Comparison of ENCODE assay signal across 31 mouse cellular contexts in the genomic region with DNA sequence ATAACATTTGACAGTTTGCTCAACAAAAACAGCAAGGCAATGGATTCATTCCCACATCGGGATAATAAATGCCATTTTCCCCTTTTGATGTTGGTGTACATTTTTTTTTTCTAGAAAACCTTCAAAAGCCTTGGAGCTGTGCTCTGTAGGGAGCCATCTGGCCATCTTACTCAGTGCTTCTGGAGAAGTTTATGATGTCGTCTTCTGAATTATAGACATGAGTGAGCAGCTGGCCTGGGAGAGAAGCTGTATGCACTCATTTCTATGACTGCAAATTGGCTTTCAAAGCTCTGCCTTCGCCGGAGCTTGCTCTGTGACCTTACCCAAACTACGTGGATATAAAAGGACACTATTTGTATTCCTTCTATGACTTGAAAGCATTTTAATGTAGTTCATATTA. TPM values are rescaled to one million over a fixed set of nuclear protein-coding genes. Genes with fewer than 3 reads are reported as not detected.
DNase-seq lines count a peak whose midpoint lies in the region; ATAC-seq lines count a peak whose summit lies in the region.
"Had no signal": no experiment of that assay in that cellular context is flagged by ENCODE, and none has a peak within 500 bp of the region (broad histone marks: within the 10 kb centered on the region; RNA-seq: fewer than 3 reads in every experiment).

No protein-coding gene starts in this region.

- H3K9me3 ChIP-seq in hindbrain, embryonic 13.5 days = no peaks in the 10 kb centered on the region
- H3K9me3 ChIP-seq in hindbrain, embryonic 10.5 days = no peaks in the 10 kb centered on the region
- no peaks in the 10 kb centered on the region for H3K9me3 ChIP-seq in neural tube, embryonic 14.5 days (ENCODE audit: control insufficient read depth, low read length)
- H3K9me3 ChIP-seq: embryonic facial prominence, embryonic 13.5 days; forebrain, embryonic 10.5 days; hindbrain, embryonic 15.5 days; liver, embryonic 12.5 days; stomach, embryonic 15.5 days had no signal

- H3K36me3 ChIP-seq in hindbrain, embryonic 13.5 days = no peaks in the 10 kb centered on the region
- H3K36me3 ChIP-seq in hindbrain, embryonic 10.5 days = no peaks in the 10 kb centered on the region
- no peaks in the 10 kb centered on the region for H3K36me3 ChIP-seq in neural tube, embryonic 14.5 days (ENCODE audit: control insufficient read depth, insufficient read depth, low read length)
- H3K36me3 ChIP-seq: embryonic facial prominence, embryonic 13.5 days; forebrain, embryonic 10.5 days; hindbrain, embryonic 15.5 days; liver, embryonic 12.5 days; stomach, embryonic 15.5 days had no signal

- peak; percentile 28; the same call in 1 of the 2 replicates for ATAC-seq in hindbrain, embryonic 13.5 days (ENCODE audit: low FRiP score)
- ATAC-seq in neural tube, embryonic 14.5 days (ENCODE audit: low read depth) = peak; percentile 56; the same call in 1 of the 2 replicates
- ATAC-seq: activated CD4-positive, CD25-positive, alpha-beta regulatory T cell, adult 4 months; forebrain, postnatal 0 days; intestine, embryonic 16.5 days; liver, embryonic 12.5 days; liver, postnatal 0 days; lung, postnatal 0 days had no signal

- H3K9ac ChIP-seq in hindbrain, embryonic 13.5 days = no peak overlapping the region
- H3K9ac ChIP-seq in neural tube, embryonic 14.5 days (replicated peaks; ENCODE audit: low read depth, low read length) = no peak overlapping the region
- H3K9ac ChIP-seq: embryonic facial prominence, embryonic 13.5 days; forebrain, postnatal 0 days; hindbrain, embryonic 15.5 days; liver, embryonic 12.5 days; liver, postnatal 0 days; stomach, embryonic 15.5 days had no signal

- 45% methylated on average over 5 of the region's 5 CpGs for WGBS in hindbrain, embryonic 13.5 days
- WGBS in hindbrain, embryonic 10.5 days = 80% methylated on average over 5 of the region's 5 CpGs
- 18% methylated on average over 5 of the region's 5 CpGs for WGBS in neural tube, embryonic 14.5 days

- peaks cover 8% of the 10 kb centered on the region for H3K4me1 ChIP-seq in hindbrain, embryonic 13.5 days (replicated peaks)
- H3K4me1 ChIP-seq in hindbrain, embryonic 10.5 days (replicated peaks) = no peaks in the 10 kb centered on the region
- H3K4me1 ChIP-seq in neural tube, embryonic 14.5 days (ENCODE audit: control insufficient read depth, insufficient read depth, low read length) = peaks cover 4% of the 10 kb centered on the region; the same call in 1 of the 2 replicates
- H3K4me1 ChIP-seq: embryonic facial prominence, embryonic 13.5 days; liver, embryonic 12.5 days; stomach, embryonic 15.5 days had no signal

- peak overlapping the region; percentile 30 for H3K27ac ChIP-seq in hindbrain, embryonic 13.5 days
- H3K27ac ChIP-seq in hindbrain, embryonic 10.5 days = no peak overlapping the region
- no peak overlapping the region for H3K27ac ChIP-seq in neural tube, embryonic 14.5 days (ENCODE audit: low read depth, low read length)
- H3K27ac ChIP-seq: embryonic facial prominence, embryonic 13.5 days; forebrain, embryonic 10.5 days; hindbrain, embryonic 15.5 days; liver, embryonic 12.5 days; macrophage; stomach, embryonic 15.5 days had no signal

- no peak overlapping the region for H3K4me2 ChIP-seq in hindbrain, embryonic 13.5 days
- H3K4me2 ChIP-seq in neural tube, embryonic 14.5 days (ENCODE audit: low read depth, low read length) = no peak overlapping the region
- H3K4me2 ChIP-seq: embryonic facial prominence, embryonic 13.5 days; hindbrain, embryonic 15.5 days; liver, embryonic 12.5 days; stomach, embryonic 15.5 days had no signal

- H3K27me3 ChIP-seq in hindbrain, embryonic 13.5 days = no peaks in the 10 kb centered on the region
- peaks cover 1% of the 10 kb centered on the region; the same call in 1 of the 2 replicates for H3K27me3 ChIP-seq in hindbrain, embryonic 10.5 days (ENCODE audit: insufficient read depth, poor library complexity, severe bottlenecking)
- no peaks in the 10 kb centered on the region for H3K27me3 ChIP-seq in neural tube, embryonic 14.5 days (ENCODE audit: control insufficient read depth, insufficient read depth, low read length)
- H3K27me3 ChIP-seq: CH12.LX; embryonic facial prominence, embryonic 13.5 days; hindbrain, embryonic 15.5 days; liver, embryonic 12.5 days; stomach, embryonic 15.5 days had no signal

- H3K4me3 ChIP-seq in hindbrain, embryonic 13.5 days = no peak overlapping the region
- no peak overlapping the region for H3K4me3 ChIP-seq in hindbrain, embryonic 10.5 days
- no peak overlapping the region for H3K4me3 ChIP-seq in neural tube, embryonic 14.5 days (ENCODE audit: low read depth, low read length)
- H3K4me3 ChIP-seq: embryonic facial prominence, embryonic 13.5 days; forebrain, embryonic 10.5 days; hindbrain, embryonic 15.5 days; liver, embryonic 12.5 days; stomach, embryonic 15.5 days had no signal

- DNase-seq in embryo, embryonic 11 days = peak; percentile 14
- DNase-seq in embryo, embryonic 10.5 days (ENCODE audit: low spot score) = no peak
- no peak for DNase-seq in hindbrain, embryonic 10.5 days (ENCODE audit: low spot score)
- peak; percentile 58 for DNase-seq in brain, adult 2 months (ENCODE audit: low read depth, low spot score)
- DNase-seq in spleen, postnatal 36 days (ENCODE audit: low spot score in 2 of 2) = no peak
- DNase-seq: adrenal gland, adult 2 months; adrenal gland, postnatal 36 days; cerebellum, adult 8-10 months; cerebellum, postnatal 36 days; forebrain, postnatal 0 days; gastrocnemius, postnatal 14 days; heart, postnatal 14 days; kidney, adult 9 months; kidney, postnatal 14 days; liver, postnatal 0 days; midbrain, embryonic 14.5 days; retina, postnatal 1 day; right cerebral cortex, postnatal 14 days; thymus, postnatal 14 days had no signal

RNA-seq across cellular contexts. Expression of a gene that starts 56.8 kb away (rescaled TPM):
- polyA plus RNA-seq in hindbrain, embryonic 13.5 days (2015; fragmentation: Nextera tagmentation; extraction: Ambion mirVana) = 21.4 and 27.2 TPM in 2 replicates
- 11.3 and 12.4 TPM in 2 replicates for polyA plus RNA-seq in hindbrain, embryonic 10.5 days (2016; fragmentation: Nextera tagmentation; extraction: Ambion mirVana)
- 36.5 and 57.4 TPM in 2 replicates for polyA plus RNA-seq in neural tube, embryonic 14.5 days (2014; fragmentation: Nextera tagmentation; extraction: Ambion mirVana)

Comparison
In these comparisons a context has a peak if more than half of its experiments do, and no peak if none do; other contexts are left out.
1. DNase-seq: peak in embryo, embryonic 11 days (single experiment) and brain, adult 2 months (single experiment); none in embryo, embryonic 10.5 days (single experiment), hindbrain, embryonic 10.5 days (single experiment) and spleen, postnatal 36 days (0 of 2).